Mouse (Mus musculus): ENCODE results near the gene Ankrd40. TPM values are rescaled to one million over a fixed set of nuclear protein-coding genes. Genes with fewer than 3 reads are reported as not detected.

The Ankrd40 gene
- 51.5 to 78.7 TPM (median 72.6 TPM) in 3 replicates for total RNA-seq (2017)

DNA sequence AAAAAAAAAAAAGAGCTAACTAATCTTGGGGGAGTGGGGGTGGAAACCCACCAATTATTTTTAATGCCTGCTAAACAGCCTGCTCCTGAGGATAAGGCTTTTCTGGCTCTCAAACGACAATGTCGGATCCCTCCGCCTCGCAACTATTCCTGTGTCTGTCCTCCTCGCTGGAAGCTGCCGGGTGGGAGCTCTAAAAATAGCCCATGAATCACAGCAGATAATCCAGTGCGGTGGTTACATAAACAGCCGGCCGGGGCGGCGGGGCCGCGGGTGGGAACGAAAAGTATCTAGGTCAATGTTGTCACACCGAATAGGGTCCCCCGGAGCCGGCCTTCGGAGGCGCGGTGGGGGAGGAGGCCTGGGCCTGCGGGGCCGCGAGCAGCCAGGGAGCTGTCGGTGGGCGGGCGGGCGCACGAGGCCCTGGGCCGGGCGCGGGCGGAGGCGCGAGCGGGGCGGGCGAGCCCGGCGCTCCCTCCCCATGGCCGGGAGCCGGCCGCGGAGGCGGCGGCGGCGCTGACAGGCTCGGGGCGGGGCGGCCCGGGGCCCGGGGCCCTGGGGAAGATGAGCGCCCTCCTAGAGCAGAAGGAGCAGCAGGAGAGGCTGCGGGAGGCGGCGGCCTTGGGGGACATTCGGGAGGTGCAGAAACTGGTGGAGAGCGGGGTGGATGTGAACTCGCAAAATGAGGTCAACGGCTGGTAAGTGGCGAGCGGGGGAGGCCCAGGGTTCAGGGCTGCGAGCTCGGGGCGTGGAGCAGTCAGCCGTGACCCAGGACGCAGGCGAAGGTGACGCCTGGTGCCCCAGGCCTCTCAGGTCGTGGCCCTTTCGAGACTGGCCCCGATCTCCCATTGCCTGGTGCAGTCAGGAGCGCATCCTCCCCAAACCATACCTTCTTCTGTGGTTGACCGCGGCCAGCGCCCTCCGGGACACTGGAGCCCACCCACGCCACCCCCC lies at the start of gene Ankrd40:
Ankrd40 (plus strand) TSS at position 309 of the 951 bp plus-strand sequence.
- peak; percentile 87 for ATAC-seq (replicated peaks; ENCODE audit: insufficient number of reproducible peaks, low FRiP score, low TSS enrichment, poor library complexity, severe bottlenecking)

- no peak for ATAC-seq (replicated peaks; ENCODE audit: insufficient number of reproducible peaks, low FRiP score, low TSS enrichment, poor library complexity, severe bottlenecking)
Measured at GRCm38 (mm10) chr11:94281199-94282181, 46.3 kb upstream of the Ankrd40 start, which contains the start of gene Gm21885. Gm21885 (plus strand) TSS chr11:94281873.

GRCm38 (mm10) chr11:94282291-94282690 lies 45.5 kb upstream of the Ankrd40 start:
- ATAC-seq (replicated peaks; ENCODE audit: insufficient number of reproducible peaks, low FRiP score, low TSS enrichment, poor library complexity, severe bottlenecking), result no peak

DNA sequence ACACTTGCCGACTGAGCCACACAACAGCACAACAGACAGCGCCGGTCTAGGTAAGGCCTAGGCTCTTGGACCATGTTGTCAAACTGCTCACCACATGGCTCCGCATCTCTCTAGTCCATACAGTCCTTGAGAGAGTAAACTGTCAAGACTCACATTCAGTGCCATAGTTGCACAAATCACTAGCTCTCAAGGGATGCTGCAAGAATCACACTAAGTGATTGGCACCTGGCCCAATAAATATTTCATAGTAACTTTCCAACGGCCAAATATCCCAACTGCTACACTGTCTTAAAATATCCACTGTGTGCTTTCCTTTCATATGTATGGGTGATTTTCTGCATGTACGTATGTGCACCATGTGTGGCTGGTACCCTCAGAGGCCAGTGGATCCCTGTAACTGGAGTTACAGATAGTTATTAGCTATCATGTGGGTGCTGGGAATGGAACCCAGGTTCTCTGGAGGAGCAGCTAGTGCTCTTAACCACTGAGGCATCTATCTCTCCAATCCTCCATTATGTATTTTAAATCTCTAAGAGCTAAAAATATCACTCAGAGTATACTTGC lies 44.2 kb upstream of the Ankrd40 start:
- no peak for ATAC-seq (replicated peaks; ENCODE audit: insufficient number of reproducible peaks, low FRiP score, low TSS enrichment, poor library complexity, severe bottlenecking)

DNA sequence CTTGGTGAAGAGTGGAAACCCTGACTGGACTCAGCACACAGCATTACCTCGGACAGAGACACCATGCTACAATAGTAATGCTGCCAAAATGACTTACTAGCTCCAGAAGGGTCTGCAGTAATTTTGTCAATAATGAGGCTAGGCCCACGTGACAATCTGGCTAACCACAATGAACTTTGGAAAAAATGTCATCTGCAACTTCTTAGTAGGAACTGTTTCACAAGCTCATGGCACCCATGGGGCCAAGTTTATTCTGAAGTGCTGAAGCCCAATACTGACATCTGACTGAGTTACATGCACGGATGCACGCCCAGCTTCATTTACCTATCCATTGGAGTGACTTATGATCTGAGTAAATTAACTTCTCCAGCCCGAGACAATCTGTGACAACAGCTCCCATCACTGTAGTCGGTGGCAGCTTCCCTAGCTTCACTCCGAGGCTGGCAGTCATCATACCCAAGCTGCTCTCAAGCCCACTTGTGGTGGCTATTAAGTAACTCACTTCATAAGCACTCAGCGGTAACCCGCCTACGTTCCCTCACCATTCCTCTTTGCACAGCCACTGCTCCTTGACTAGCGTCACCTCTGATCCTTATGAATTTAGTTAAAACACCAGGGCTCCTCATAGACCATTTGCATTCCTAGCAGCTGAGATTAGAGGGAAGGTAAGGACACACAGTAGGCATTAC lies 41.8 kb upstream of the Ankrd40 start:
- no peak for ATAC-seq (replicated peaks; ENCODE audit: insufficient number of reproducible peaks, low FRiP score, low TSS enrichment, poor library complexity, severe bottlenecking)

DNA sequence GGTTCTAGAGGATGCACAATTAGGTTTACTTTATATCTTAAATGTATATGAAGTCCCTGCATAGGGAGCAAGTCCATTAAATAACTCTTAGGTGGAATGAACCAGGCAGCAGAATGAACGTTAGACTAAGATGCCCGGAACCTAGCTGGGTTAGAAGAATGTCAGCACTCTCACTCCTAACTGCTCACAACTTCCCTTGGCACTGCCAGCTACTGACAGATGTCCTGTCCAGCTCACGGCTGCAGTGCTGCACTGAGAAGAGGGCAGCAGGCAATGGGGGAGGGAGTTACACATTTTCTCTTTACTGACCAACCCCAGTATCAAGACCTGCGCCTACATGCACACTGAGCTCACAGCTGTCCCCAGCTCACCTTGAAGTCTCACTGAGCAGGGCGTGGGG lies 40.7 kb upstream of the Ankrd40 start:
- no peak for ATAC-seq (replicated peaks; ENCODE audit: insufficient number of reproducible peaks, low FRiP score, low TSS enrichment, poor library complexity, severe bottlenecking)

DNA sequence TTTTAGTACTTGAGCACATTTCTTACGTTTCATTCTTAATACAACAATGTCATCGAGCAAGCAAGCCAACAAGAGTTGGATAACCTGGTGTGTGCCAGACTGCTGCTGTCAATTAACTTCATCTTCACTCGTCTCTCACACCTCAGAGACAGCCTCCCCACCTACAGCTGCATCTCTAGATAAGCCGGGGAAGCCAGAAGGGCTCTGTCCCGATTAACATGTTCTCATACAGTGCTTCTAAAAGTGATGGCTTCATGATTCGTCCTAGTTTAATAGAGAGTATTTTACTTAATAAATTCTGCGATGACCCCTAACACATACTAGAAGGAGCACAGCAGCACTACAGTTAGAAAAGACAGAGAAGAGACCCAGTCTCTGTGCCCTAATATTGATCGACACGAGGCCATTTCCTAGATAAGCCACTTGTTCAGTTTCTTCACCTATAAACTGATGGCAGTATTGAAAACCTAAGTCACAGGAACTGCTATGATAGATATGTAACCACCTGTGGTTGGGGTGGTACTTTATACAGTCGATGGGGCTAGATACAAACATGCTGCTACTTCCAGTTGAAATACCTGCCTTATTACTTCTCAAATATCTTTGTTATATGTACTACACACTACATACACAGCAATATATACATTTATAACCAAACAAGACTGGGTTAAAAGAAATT lies 37.6 kb upstream of the Ankrd40 start:
- ATAC-seq (replicated peaks; ENCODE audit: insufficient number of reproducible peaks, low FRiP score, low TSS enrichment, poor library complexity, severe bottlenecking), result no peak

- no peak for ATAC-seq (replicated peaks; ENCODE audit: insufficient number of reproducible peaks, low FRiP score, low TSS enrichment, poor library complexity, severe bottlenecking)
Measured at GRCm38 (mm10) chr11:94294996-94295845, 32.6 kb upstream of the Ankrd40 start.

DNA sequence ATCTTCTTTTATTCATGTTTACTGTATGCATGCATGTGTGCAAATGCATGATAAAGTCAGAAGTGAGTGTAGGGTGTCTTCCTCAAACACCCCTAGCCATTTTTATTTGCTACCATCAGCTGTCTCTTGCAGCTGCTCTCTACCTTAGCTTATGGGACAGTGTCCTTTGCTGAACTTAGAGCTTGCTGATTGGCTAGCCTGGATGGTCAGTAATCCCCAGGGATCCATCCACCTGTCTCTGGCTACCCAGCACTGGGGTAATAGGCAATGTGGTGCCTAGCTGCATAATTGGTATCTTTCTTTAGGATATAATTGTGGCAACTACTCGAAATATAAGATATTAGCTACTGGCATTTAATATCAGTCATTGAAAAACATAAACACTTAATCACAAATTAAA lies 15.1 kb upstream of the Ankrd40 start:
- no peak for ATAC-seq (replicated peaks; ENCODE audit: insufficient number of reproducible peaks, low FRiP score, low TSS enrichment, poor library complexity, severe bottlenecking)

DNA sequence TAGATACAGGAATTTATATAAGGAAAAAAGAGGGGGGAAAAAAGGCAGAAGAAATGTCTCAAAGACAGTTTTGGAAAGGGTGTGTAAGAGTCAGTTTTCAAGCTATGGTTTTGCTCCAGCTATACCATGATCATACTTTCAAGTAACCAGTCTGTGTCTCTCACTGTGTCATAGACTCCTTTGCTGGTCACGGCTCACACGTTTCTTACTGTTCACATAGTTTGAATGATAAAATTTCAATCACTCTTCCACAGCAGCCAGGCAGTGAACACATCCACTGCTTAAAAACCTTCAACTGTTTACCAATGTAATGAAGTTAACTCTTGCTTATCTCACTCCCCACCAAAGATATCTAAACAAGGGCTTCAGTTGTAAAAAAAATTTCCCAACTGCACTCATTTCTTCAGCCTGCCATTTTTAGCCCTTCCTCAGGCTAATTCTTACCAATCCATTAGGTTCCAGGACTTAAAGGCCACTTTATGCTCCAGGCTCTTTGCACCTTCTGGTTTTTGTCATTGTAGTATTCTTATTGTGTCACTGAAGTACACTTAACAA lies 13.6 kb upstream of the Ankrd40 start:
- ATAC-seq (replicated peaks; ENCODE audit: insufficient number of reproducible peaks, low FRiP score, low TSS enrichment, poor library complexity, severe bottlenecking), result no peak

GRCm38 (mm10) chr11:94315308-94315707 lies 12.5 kb upstream of the Ankrd40 start:
- no peak for ATAC-seq (replicated peaks; ENCODE audit: insufficient number of reproducible peaks, low FRiP score, low TSS enrichment, poor library complexity, severe bottlenecking)

DNA sequence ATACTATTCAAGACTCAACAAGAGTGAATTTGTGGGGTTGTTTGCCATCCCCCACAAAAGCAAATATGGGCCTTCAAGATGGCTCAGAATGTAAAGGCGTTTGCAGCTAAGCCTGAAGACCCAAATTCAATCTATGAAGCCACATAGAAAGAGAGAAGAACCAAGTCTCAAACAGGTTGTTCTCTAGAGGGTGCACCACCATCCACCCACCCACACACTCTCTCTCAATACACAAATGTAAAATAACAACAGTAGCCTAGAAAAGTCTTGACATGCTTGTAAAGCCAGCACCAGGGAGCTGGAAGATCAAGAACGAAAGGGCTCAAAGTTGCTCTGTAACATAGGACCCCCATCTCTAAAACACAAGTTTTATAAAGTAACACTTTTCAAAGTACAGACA lies 11.3 kb upstream of the Ankrd40 start:
- no peak for ATAC-seq (replicated peaks; ENCODE audit: insufficient number of reproducible peaks, low FRiP score, low TSS enrichment, poor library complexity, severe bottlenecking)

- ATAC-seq (replicated peaks; ENCODE audit: insufficient number of reproducible peaks, low FRiP score, low TSS enrichment, poor library complexity, severe bottlenecking), result no peak
Measured at GRCm38 (mm10) chr11:94317014-94317413, 10.8 kb upstream of the Ankrd40 start.

DNA sequence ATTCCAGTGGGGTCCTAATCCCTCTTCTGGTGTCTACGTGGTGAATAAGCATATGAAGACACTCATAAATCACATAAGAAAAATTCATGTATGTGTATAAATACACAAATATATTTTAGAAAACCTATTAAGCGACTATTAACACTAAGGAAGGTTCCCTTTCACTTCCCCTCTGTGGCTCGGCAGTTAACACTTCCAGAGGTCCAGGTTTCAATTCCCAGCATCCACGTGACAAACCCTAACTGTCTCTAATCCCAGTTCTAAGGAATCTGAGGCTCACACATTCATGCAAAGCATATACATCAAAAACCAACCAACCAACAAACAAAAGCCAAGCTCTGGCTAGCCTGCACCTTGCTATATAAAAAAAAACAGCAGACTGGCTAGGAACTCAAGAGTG lies 10.3 kb upstream of the Ankrd40 start:
- ATAC-seq (replicated peaks; ENCODE audit: insufficient number of reproducible peaks, low FRiP score, low TSS enrichment, poor library complexity, severe bottlenecking), result no peak

GRCm38 (mm10) chr11:94318056-94318455 lies 9.7 kb upstream of the Ankrd40 start:
- no peak for ATAC-seq (replicated peaks; ENCODE audit: insufficient number of reproducible peaks, low FRiP score, low TSS enrichment, poor library complexity, severe bottlenecking)

- ATAC-seq (replicated peaks; ENCODE audit: insufficient number of reproducible peaks, low FRiP score, low TSS enrichment, poor library complexity, severe bottlenecking), result peak; percentile 38
Measured at GRCm38 (mm10) chr11:94320969-94321930, 6.6 kb upstream of the Ankrd40 start.

Measured in monocyte, adult 5-6 weeks (primary cell).